Mouse (Mus musculus): ENCODE results near the gene 4930453N24Rik.

GRCm38 (mm10) chr16:64757666-64758400 lies 13.1 kb downstream of the 4930453N24Rik start:
- TF ChIP-seq POLR2A (IDR thresholded peaks at IDR 0.05; ENCODE audit: insufficient read depth, low read depth, low read length) (no peak), CTCF (IDR thresholded peaks at IDR 0.05; ENCODE audit: insufficient read depth, low read depth, low read length) (no peak)

Data from olfactory bulb, adult 2 months (tissue).